ENCODE assay signal across 9 mouse cellular contexts in the genomic region with DNA sequence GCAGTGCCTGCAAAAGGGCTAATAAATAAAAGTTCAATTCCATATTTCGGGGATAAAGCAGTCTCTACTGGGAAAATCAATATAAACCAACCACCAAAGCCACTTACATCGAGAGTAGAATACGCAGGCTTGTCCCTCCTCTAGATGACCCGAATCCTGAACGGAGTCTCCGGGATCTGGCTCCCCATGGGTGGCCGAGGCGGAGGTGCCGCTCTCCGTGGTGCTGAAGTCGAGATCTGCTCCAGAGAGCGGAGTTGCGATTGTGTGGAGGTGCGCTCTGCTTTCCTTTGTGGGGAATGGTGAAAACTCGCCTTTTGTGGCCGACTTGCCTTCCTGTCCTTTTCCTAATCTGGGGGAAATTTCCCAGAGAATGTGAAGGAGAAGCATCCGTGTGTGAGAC. TPM values are rescaled to one million over a fixed set of nuclear protein-coding genes. Genes with fewer than 3 reads are reported as not detected.
DNase-seq lines count a peak whose midpoint lies in the region; ATAC-seq lines count a peak whose summit lies in the region.
"Had no signal": no experiment of that assay in that cellular context is flagged by ENCODE, and none has a peak within 500 bp of the region (broad histone marks: within the 10 kb centered on the region; RNA-seq: fewer than 3 reads in every experiment).

No protein-coding gene starts in this region.

- WGBS in midbrain, embryonic 15.5 days: 2% methylated on average over 17 of the region's 17 CpGs

- peak; percentile 39 to 63 for DNase-seq in cerebellum, postnatal 10 days
- peak; percentile 3 for DNase-seq in thymus, postnatal 25 days
- DNase-seq in thymus, adult 18-20 months: no peak
- DNase-seq in forelimb bud, embryonic 11.5 days (ENCODE audit: low read depth, low spot score): peak; percentile 79
- peak; percentile 91 to 93 for DNase-seq in kidney, postnatal 4 days

- no peaks in the 10 kb centered on the region for H3K9me3 ChIP-seq in midbrain, embryonic 15.5 days
- H3K9me3 ChIP-seq: liver, embryonic 15.5 days had no signal

- H3K4me1 ChIP-seq in midbrain, embryonic 15.5 days: peaks cover 7% of the 10 kb centered on the region; the same call in 1 of the 2 replicates
- H3K4me1 ChIP-seq: liver, embryonic 15.5 days had no signal

- no peaks in the 10 kb centered on the region for H3K27me3 ChIP-seq in midbrain, embryonic 15.5 days (replicated peaks)
- H3K27me3 ChIP-seq: liver, embryonic 15.5 days had no signal

- peak overlapping the region; percentile 51 for H3K27ac ChIP-seq in midbrain, embryonic 15.5 days
- H3K27ac ChIP-seq: liver, embryonic 15.5 days had no signal

- H3K4me2 ChIP-seq in midbrain, embryonic 15.5 days: peak overlapping the region; percentile 48
- H3K4me2 ChIP-seq: liver, embryonic 15.5 days had no signal

- peak overlapping the region; percentile 44 for H3K9ac ChIP-seq in midbrain, embryonic 15.5 days
- H3K9ac ChIP-seq: liver, embryonic 15.5 days had no signal

- no peaks in the 10 kb centered on the region for H3K36me3 ChIP-seq in midbrain, embryonic 15.5 days (replicated peaks)
- H3K36me3 ChIP-seq: liver, embryonic 15.5 days had no signal

- H3K4me3 ChIP-seq in midbrain, embryonic 15.5 days: peak overlapping the region; percentile 38
- H3K4me3 ChIP-seq: liver, embryonic 15.5 days had no signal

- no peak for ATAC-seq in cerebellum, adult (ENCODE audit: insufficient number of reproducible peaks, low FRiP score, low TSS enrichment)
- ATAC-seq in midbrain, embryonic 15.5 days (replicated peaks): 0 out of 2 replicates have a peak, but pooled peaks have one; percentile 45
- no peak for ATAC-seq in megakaryocyte, adult 5-6 weeks (ENCODE audit: poor library complexity, severe bottlenecking)

RNA-seq across cellular contexts. Expression of a gene that starts 0.4 kb away (rescaled TPM):
- 5.0 and 5.9 TPM in 2 replicates for polyA plus RNA-seq in midbrain, embryonic 15.5 days (2015; fragmentation: Nextera tagmentation; extraction: Ambion mirVana)
- total RNA-seq in megakaryocyte, adult 5-6 weeks (2015): not detected in 2 replicates
- total RNA-seq in megakaryocyte, adult 5-6 weeks (2017): not detected in 2 replicates
- polyA plus RNA-seq: liver, embryonic 15.5 days had no signal

Comparison
In these comparisons a context has a peak if more than half of its experiments do, and no peak if none do; other contexts are left out.
1. DNase-seq: peak in cerebellum, postnatal 10 days (2 of 2), thymus, postnatal 25 days (single experiment), forelimb bud, embryonic 11.5 days (single experiment) and kidney, postnatal 4 days (2 of 2); none in thymus, adult 18-20 months (0 of 2).